Mouse (Mus musculus): ENCODE data around the gene Dzip1. TPM values are rescaled to one million over a fixed set of nuclear protein-coding genes. Genes with fewer than 3 reads are reported as not detected.

The Dzip1 gene
- polyA plus RNA-seq, 1 experiment from 2014 or later = 20.1 TPM

- under 1% methylated on average over 121 of the region's 124 CpGs for WGBS
- H3K27me3 ChIP-seq = no peaks in the 10 kb centered on the region
- H3K4me3 ChIP-seq (replicated peaks) = peak within 1 kb of the TSS; percentile 95
- H3K27ac ChIP-seq = peak within 1 kb of the TSS; percentile 95
- no peaks in the 10 kb centered on the region for H3K9me3 ChIP-seq (replicated peaks)
- H3K36me3 ChIP-seq = no peaks in the 10 kb centered on the region
- peak within 1 kb of the TSS; percentile 67 for H3K4me2 ChIP-seq
- H3K9ac ChIP-seq = peak within 1 kb of the TSS; percentile 99
- ATAC-seq (replicated peaks; ENCODE audit: low FRiP score) = peak; percentile 100
- H3K4me1 ChIP-seq = peaks cover 29% of the 10 kb centered on the region
These were observed 12.6 kb upstream of the Dzip1 start, which contains the start of gene Dnajc3 for GRCm38 (mm10) chr14:118937533-118938492. Gene Dnajc3, plus strand, starts transcription at chr14:118937976.

GRCm38 (mm10) chr14:118936952-118937351 lies 11.7 kb upstream of the Dzip1 start:
- peak; percentile 2; the same call in 1 of the 2 replicates for ATAC-seq (replicated peaks; ENCODE audit: low FRiP score)
- no peaks in the 10 kb centered on the region for H3K27me3 ChIP-seq
- peak overlapping the region; percentile 82 for H3K27ac ChIP-seq
- H3K4me2 ChIP-seq = peak overlapping the region; percentile 67
- peak overlapping the region; percentile 95 for H3K4me3 ChIP-seq (replicated peaks)
- peak overlapping the region; percentile 49 for H3K9ac ChIP-seq
- H3K9me3 ChIP-seq (replicated peaks) = no peaks in the 10 kb centered on the region
- no peaks in the 10 kb centered on the region for H3K36me3 ChIP-seq
- 32% methylated on average over 4 of the region's 4 CpGs for WGBS
- H3K4me1 ChIP-seq = peaks cover 27% of the 10 kb centered on the region

GRCm38 (mm10) chr14:118936236-118936635 lies 11.0 kb upstream of the Dzip1 start:
- Histone ChIP-seq H3K9ac (no peak overlapping the region), H3K27me3 (no peaks in the 10 kb centered on the region), H3K4me3 (replicated peaks) (no peak overlapping the region), H3K4me2 (no peak overlapping the region), H3K27ac (no peak overlapping the region), H3K4me1 (peaks cover 23% of the 10 kb centered on the region), H3K9me3 (replicated peaks) (no peaks in the 10 kb centered on the region), H3K36me3 (no peaks in the 10 kb centered on the region)
- no peak for ATAC-seq (replicated peaks; ENCODE audit: low FRiP score)
- 55% methylated on average over 3 of the region's 3 CpGs for WGBS

GRCm38 (mm10) chr14:118934686-118935085 lies 9.4 kb upstream of the Dzip1 start:
- no peaks in the 10 kb centered on the region for H3K36me3 ChIP-seq
- WGBS = 89% methylated on average over 9 of the region's 9 CpGs
- peaks cover 18% of the 10 kb centered on the region for H3K4me1 ChIP-seq
- no peaks in the 10 kb centered on the region for H3K27me3 ChIP-seq
- no peak overlapping the region for H3K27ac ChIP-seq
- H3K4me2 ChIP-seq = no peak overlapping the region
- no peak overlapping the region for H3K9ac ChIP-seq
- ATAC-seq (replicated peaks; ENCODE audit: low FRiP score) = no peak
- no peak overlapping the region for H3K4me3 ChIP-seq (replicated peaks)
- H3K9me3 ChIP-seq (replicated peaks) = no peaks in the 10 kb centered on the region

GRCm38 (mm10) chr14:118932956-118933355 lies 7.7 kb upstream of the Dzip1 start:
- H3K27ac ChIP-seq = no peak overlapping the region
- no peak for ATAC-seq (replicated peaks; ENCODE audit: low FRiP score)
- peaks cover 5% of the 10 kb centered on the region; the same call in 1 of the 2 replicates for H3K4me1 ChIP-seq
- 60% methylated on average over 8 of the region's 8 CpGs for WGBS
- no peaks in the 10 kb centered on the region for H3K9me3 ChIP-seq (replicated peaks)
- H3K27me3 ChIP-seq = 0 out of 2 replicates have a peak, but pooled peaks cover 4% of the 10 kb centered on the region
- H3K4me2 ChIP-seq = no peak overlapping the region
- H3K36me3 ChIP-seq = no peaks in the 10 kb centered on the region
- no peak overlapping the region for H3K9ac ChIP-seq
- H3K4me3 ChIP-seq (replicated peaks) = no peak overlapping the region

- Histone ChIP-seq H3K9ac (no peak overlapping the region), H3K4me2 (no peak overlapping the region), H3K27me3 (0 out of 2 replicates have a peak, but pooled peaks cover 4% of the 10 kb centered on the region), H3K4me1 (no peaks in the 10 kb centered on the region), H3K4me3 (replicated peaks) (no peak overlapping the region), H3K36me3 (no peaks in the 10 kb centered on the region), H3K27ac (no peak overlapping the region), H3K9me3 (replicated peaks) (no peaks in the 10 kb centered on the region)
- no peak for ATAC-seq (replicated peaks; ENCODE audit: low FRiP score)
- WGBS = 85% methylated on average over 2 of the region's 2 CpGs
These were observed 5.9 kb upstream of the Dzip1 start for GRCm38 (mm10) chr14:118931181-118931580.

GRCm38 (mm10) chr14:118930777-118931176 lies 5.5 kb upstream of the Dzip1 start:
- no peaks in the 10 kb centered on the region for H3K9me3 ChIP-seq (replicated peaks)
- peaks cover 4% of the 10 kb centered on the region; the same call in 1 of the 2 replicates for H3K27me3 ChIP-seq
- H3K4me1 ChIP-seq = peaks cover 4% of the 10 kb centered on the region
- H3K9ac ChIP-seq = no peak overlapping the region
- H3K36me3 ChIP-seq = no peaks in the 10 kb centered on the region
- H3K4me3 ChIP-seq (replicated peaks) = no peak overlapping the region
- H3K27ac ChIP-seq = no peak overlapping the region
- no peak for ATAC-seq (replicated peaks; ENCODE audit: low FRiP score)
- no peak overlapping the region for H3K4me2 ChIP-seq
- WGBS = 69% methylated on average over 2 of the region's 2 CpGs

GRCm38 (mm10) chr14:118929779-118930178 lies 4.5 kb upstream of the Dzip1 start:
- peaks cover 11% of the 10 kb centered on the region for H3K4me1 ChIP-seq
- WGBS = 87% methylated on average over 2 of the region's 2 CpGs
- H3K4me2 ChIP-seq = no peak overlapping the region
- no peak overlapping the region for H3K9ac ChIP-seq
- H3K9me3 ChIP-seq (replicated peaks) = no peaks in the 10 kb centered on the region
- no peaks in the 10 kb centered on the region for H3K36me3 ChIP-seq
- H3K4me3 ChIP-seq (replicated peaks) = no peak overlapping the region
- ATAC-seq (replicated peaks; ENCODE audit: low FRiP score) = no peak
- H3K27ac ChIP-seq = no peak overlapping the region
- H3K27me3 ChIP-seq = peaks cover 4% of the 10 kb centered on the region; the same call in 1 of the 2 replicates

- peaks cover 21% of the 10 kb centered on the region for H3K4me1 ChIP-seq
- no peak overlapping the region for H3K4me3 ChIP-seq (replicated peaks)
- H3K9ac ChIP-seq = no peak overlapping the region
- H3K27ac ChIP-seq = no peak overlapping the region
- no peaks in the 10 kb centered on the region for H3K36me3 ChIP-seq
- 77% methylated on average over 3 of the region's 3 CpGs for WGBS
- peaks cover 7% of the 10 kb centered on the region; the same call in 1 of the 2 replicates for H3K27me3 ChIP-seq
- ATAC-seq (replicated peaks; ENCODE audit: low FRiP score) = no peak
- H3K9me3 ChIP-seq (replicated peaks) = no peaks in the 10 kb centered on the region
- no peak overlapping the region for H3K4me2 ChIP-seq
These were observed 3.3 kb upstream of the Dzip1 start for GRCm38 (mm10) chr14:118928565-118928964.

GRCm38 (mm10) chr14:118922667-118923184 lies 2.5 kb downstream of the Dzip1 start:
- peak overlapping the region; percentile 45 for H3K4me3 ChIP-seq (replicated peaks)
- peaks cover 18% of the 10 kb centered on the region for H3K27me3 ChIP-seq
- peak overlapping the region; percentile 42 for H3K9ac ChIP-seq
- H3K4me1 ChIP-seq = peaks cover 37% of the 10 kb centered on the region
- 1% methylated on average over 47 of the region's 47 CpGs for WGBS
- no peaks in the 10 kb centered on the region for H3K9me3 ChIP-seq (replicated peaks)
- H3K27ac ChIP-seq = no peak overlapping the region
- ATAC-seq (replicated peaks; ENCODE audit: low FRiP score) = peak; percentile 53
- H3K36me3 ChIP-seq = peaks cover 5% of the 10 kb centered on the region; the same call in 1 of the 2 replicates
- peak overlapping the region; percentile 94 for H3K4me2 ChIP-seq

- WGBS = 25% methylated on average over 22 of the region's 22 CpGs
- H3K36me3 ChIP-seq = peaks cover 9% of the 10 kb centered on the region
- H3K4me1 ChIP-seq = peaks cover 37% of the 10 kb centered on the region
- H3K27ac ChIP-seq = no peak overlapping the region
- peaks cover 18% of the 10 kb centered on the region for H3K27me3 ChIP-seq
- no peak for ATAC-seq (replicated peaks; ENCODE audit: low FRiP score)
- H3K9me3 ChIP-seq (replicated peaks) = no peaks in the 10 kb centered on the region
- H3K4me3 ChIP-seq (replicated peaks) = peak overlapping the region; percentile 45
- H3K4me2 ChIP-seq = peak overlapping the region; percentile 94
- peak overlapping the region; percentile 42 for H3K9ac ChIP-seq
These were observed 3.0 kb downstream of the Dzip1 start for GRCm38 (mm10) chr14:118922251-118922650.

- H3K4me3 ChIP-seq (replicated peaks) = no peak overlapping the region
- 68% methylated on average over 7 of the region's 7 CpGs for WGBS
- peaks cover 32% of the 10 kb centered on the region for H3K4me1 ChIP-seq
- H3K4me2 ChIP-seq = no peak overlapping the region
- H3K9me3 ChIP-seq (replicated peaks) = no peaks in the 10 kb centered on the region
- ATAC-seq (replicated peaks; ENCODE audit: low FRiP score) = no peak
- H3K36me3 ChIP-seq = peaks cover 17% of the 10 kb centered on the region
- H3K27ac ChIP-seq = no peak overlapping the region
- no peak overlapping the region for H3K9ac ChIP-seq
- H3K27me3 ChIP-seq = peaks cover 18% of the 10 kb centered on the region
These were observed 4.6 kb downstream of the Dzip1 start for GRCm38 (mm10) chr14:118920654-118921053.
